Mouse (Mus musculus): Measurements from ENCODE around the gene Ptprr. TPM values are rescaled to one million over a fixed set of nuclear protein-coding genes. Genes with fewer than 3 reads are reported as not detected.

Ptprr gene
- polyA plus RNA-seq, 1 experiment: not detected

GRCm38 (mm10) chr10:116272156-116272555 is 254.1 kb downstream of the Ptprr start:
- Histone ChIP-seq H3K27ac (ENCODE audit: insufficient read depth, low read depth, low read length) (no peak overlapping the region), H3K4me3 (ENCODE audit: insufficient read depth, low read depth, low read length) (no peak overlapping the region), H3K4me1 (ENCODE audit: control insufficient read depth, insufficient read depth, low read length) (no peaks in the 10 kb centered on the region)
- 85% methylated on average over 3 of the region's 3 CpGs for WGBS
- TF ChIP-seq POLR2A (IDR thresholded peaks at IDR 0.05; ENCODE audit: insufficient read depth, low read depth, low read length) (no peak), CTCF (IDR thresholded peaks at IDR 0.05; ENCODE audit: insufficient read depth, low read depth, low read length) (no peak)

DNA sequence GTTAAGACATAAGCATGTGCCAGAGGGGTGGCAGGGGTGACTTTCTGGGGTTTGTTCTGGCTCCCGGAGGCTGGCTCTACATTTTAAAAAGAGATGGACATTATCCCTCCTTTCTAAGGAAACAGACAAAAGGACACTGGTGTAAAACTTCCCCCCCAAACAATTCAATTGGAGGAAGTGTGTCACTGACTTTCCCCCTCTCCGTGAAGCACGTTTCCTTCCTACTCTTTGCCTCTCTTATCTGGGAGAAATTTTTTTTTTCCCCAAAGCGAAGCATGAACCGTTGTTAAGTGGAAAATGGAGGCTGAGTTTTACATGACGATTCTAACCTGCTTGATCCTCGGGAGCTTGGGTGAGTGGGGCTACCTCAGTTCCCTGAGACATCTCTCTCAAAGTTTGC is 257.3 kb downstream of the Ptprr start, which contains the start of gene Ptprb:
Gene Ptprb (plus strand): TSS at position 244 of the 400 bp plus-strand sequence.
- H3K27ac ChIP-seq (ENCODE audit: insufficient read depth, low read depth, low read length): no peak within 1 kb of the TSS
- 80% methylated on average over 7 of the region's 7 CpGs for WGBS
- TF ChIP-seq CTCF (IDR thresholded peaks at IDR 0.05; ENCODE audit: insufficient read depth, low read depth, low read length) (no peak), POLR2A (IDR thresholded peaks at IDR 0.05; ENCODE audit: insufficient read depth, low read depth, low read length) (no peak)
- no peak within 1 kb of the TSS for H3K4me3 ChIP-seq (ENCODE audit: insufficient read depth, low read depth, low read length)
- no peaks in the 10 kb centered on the region for H3K4me1 ChIP-seq (ENCODE audit: control insufficient read depth, insufficient read depth, low read length)

DNA sequence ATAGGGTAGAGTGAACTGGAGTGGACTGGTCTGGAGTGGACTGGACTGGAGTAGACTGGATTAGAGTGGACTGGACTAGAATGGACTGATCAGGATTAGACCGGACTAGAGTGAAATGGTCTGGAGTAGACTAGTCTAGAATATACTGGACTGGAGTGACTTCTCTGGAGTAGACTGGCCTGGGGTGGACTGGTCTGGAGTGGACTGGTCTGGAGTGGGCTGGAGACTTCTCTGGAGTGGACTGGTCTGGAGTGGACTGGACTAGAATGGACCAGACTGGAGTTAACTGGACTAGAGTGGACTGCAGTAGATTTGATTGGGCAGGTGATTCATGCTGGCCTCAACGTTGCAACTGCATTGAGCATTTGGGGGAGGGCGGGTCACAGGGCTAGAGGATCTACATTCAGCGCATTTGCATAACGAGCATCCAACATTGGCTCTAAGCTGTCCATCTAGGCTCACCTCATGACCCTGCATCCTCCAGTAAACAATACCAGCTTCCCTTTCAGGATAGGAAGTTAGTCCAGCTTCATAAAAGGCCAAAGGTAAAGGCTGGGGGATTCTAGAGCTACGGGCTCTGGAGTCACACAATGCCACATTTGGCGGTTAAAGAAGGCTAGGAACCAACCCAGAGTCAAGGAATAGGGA is 268.8 kb downstream of the Ptprr start:
- Histone ChIP-seq H3K4me1 (ENCODE audit: control insufficient read depth, insufficient read depth, low read length) (peaks cover 4% of the 10 kb centered on the region; the same call in 1 of the 2 replicates), H3K27ac (ENCODE audit: insufficient read depth, low read depth, low read length) (no peak overlapping the region), H3K4me3 (ENCODE audit: insufficient read depth, low read depth, low read length) (no peak overlapping the region)
- TF ChIP-seq POLR2A (IDR thresholded peaks at IDR 0.05; ENCODE audit: insufficient read depth, low read depth, low read length) (no peak), CTCF (IDR thresholded peaks at IDR 0.05; ENCODE audit: insufficient read depth, low read depth, low read length) (no peak)
- WGBS: 85% methylated on average over 7 of the region's 7 CpGs

GRCm38 (mm10) chr10:116288130-116288529 is 270.1 kb downstream of the Ptprr start:
- Histone ChIP-seq H3K4me1 (ENCODE audit: control insufficient read depth, insufficient read depth, low read length) (peaks cover 4% of the 10 kb centered on the region; the same call in 1 of the 2 replicates), H3K27ac (ENCODE audit: insufficient read depth, low read depth, low read length) (no peak overlapping the region), H3K4me3 (ENCODE audit: insufficient read depth, low read depth, low read length) (no peak overlapping the region)
- no peak for TF ChIP-seq CTCF (IDR thresholded peaks at IDR 0.05; ENCODE audit: insufficient read depth, low read depth, low read length)
- WGBS: 85% methylated on average over 9 of the region's 9 CpGs

- Histone ChIP-seq H3K4me3 (ENCODE audit: insufficient read depth, low read depth, low read length) (no peak overlapping the region), H3K27ac (ENCODE audit: insufficient read depth, low read depth, low read length) (no peak overlapping the region), H3K4me1 (ENCODE audit: control insufficient read depth, insufficient read depth, low read length) (no peaks in the 10 kb centered on the region)
- TF ChIP-seq CTCF (IDR thresholded peaks at IDR 0.05; ENCODE audit: insufficient read depth, low read depth, low read length) (no peak), POLR2A (IDR thresholded peaks at IDR 0.05; ENCODE audit: insufficient read depth, low read depth, low read length) (no peak)
- WGBS: 86% methylated on average over 4 of the region's 4 CpGs
Measured at GRCm38 (mm10) chr10:116290483-116290882, 272.5 kb downstream of the Ptprr start.

- TF ChIP-seq CTCF (IDR thresholded peaks at IDR 0.05; ENCODE audit: insufficient read depth, low read depth, low read length) (no peak), POLR2A (IDR thresholded peaks at IDR 0.05; ENCODE audit: insufficient read depth, low read depth, low read length) (no peak)
- Histone ChIP-seq H3K4me3 (ENCODE audit: insufficient read depth, low read depth, low read length) (no peak overlapping the region), H3K27ac (ENCODE audit: insufficient read depth, low read depth, low read length) (no peak overlapping the region), H3K4me1 (ENCODE audit: control insufficient read depth, insufficient read depth, low read length) (no peaks in the 10 kb centered on the region)
- WGBS: 82% methylated on average over 8 of the region's 8 CpGs
Measured at GRCm38 (mm10) chr10:116291153-116291755, 273.2 kb downstream of the Ptprr start.

DNA sequence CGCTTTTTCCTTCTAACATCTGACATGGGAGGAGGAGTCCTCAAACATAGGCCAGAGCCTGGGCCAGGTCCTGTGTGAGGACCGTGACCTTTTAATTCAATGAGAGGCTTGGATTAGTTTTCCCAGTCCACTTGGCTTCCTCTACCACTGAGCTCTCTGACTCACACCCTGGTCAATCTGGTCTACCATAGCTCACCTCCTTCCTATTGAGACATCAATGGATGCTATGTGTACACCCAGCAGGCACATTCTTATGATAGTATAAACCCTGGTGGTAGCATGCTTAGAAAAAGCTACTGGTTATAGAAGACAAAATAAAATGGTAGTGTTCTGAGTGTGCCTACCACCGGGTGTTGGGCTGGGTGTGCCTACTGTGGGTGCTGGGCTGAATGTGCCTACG is 278.4 kb downstream of the Ptprr start:
- Histone ChIP-seq H3K4me3 (ENCODE audit: insufficient read depth, low read depth, low read length) (no peak overlapping the region), H3K4me1 (ENCODE audit: control insufficient read depth, insufficient read depth, low read length) (peaks cover 3% of the 10 kb centered on the region), H3K27ac (ENCODE audit: insufficient read depth, low read depth, low read length) (no peak overlapping the region)
- TF ChIP-seq POLR2A (IDR thresholded peaks at IDR 0.05; ENCODE audit: insufficient read depth, low read depth, low read length) (no peak), CTCF (IDR thresholded peaks at IDR 0.05; ENCODE audit: insufficient read depth, low read depth, low read length) (no peak)
- WGBS: 84% methylated on average over 4 of the region's 4 CpGs

- peaks cover 5% of the 10 kb centered on the region for H3K4me1 ChIP-seq (ENCODE audit: control insufficient read depth, insufficient read depth, low read length)
- no peak overlapping the region for H3K4me3 ChIP-seq (ENCODE audit: insufficient read depth, low read depth, low read length)
- WGBS: 84% methylated on average over 12 of the region's 12 CpGs
- H3K27ac ChIP-seq (ENCODE audit: insufficient read depth, low read depth, low read length): no peak overlapping the region
- TF ChIP-seq POLR2A (IDR thresholded peaks at IDR 0.05; ENCODE audit: insufficient read depth, low read depth, low read length) (no peak), CTCF (IDR thresholded peaks at IDR 0.05; ENCODE audit: insufficient read depth, low read depth, low read length) (no peak)
Measured at GRCm38 (mm10) chr10:116297854-116298253, 279.8 kb downstream of the Ptprr start.

- TF ChIP-seq POLR2A (IDR thresholded peaks at IDR 0.05; ENCODE audit: insufficient read depth, low read depth, low read length) (no peak), CTCF (IDR thresholded peaks at IDR 0.05; ENCODE audit: insufficient read depth, low read depth, low read length) (no peak)
- H3K4me3 ChIP-seq (ENCODE audit: insufficient read depth, low read depth, low read length): no peak overlapping the region
- 45% methylated on average over 7 of the region's 7 CpGs for WGBS
- no peak overlapping the region for H3K27ac ChIP-seq (ENCODE audit: insufficient read depth, low read depth, low read length)
- H3K4me1 ChIP-seq (ENCODE audit: control insufficient read depth, insufficient read depth, low read length): peaks cover 5% of the 10 kb centered on the region
Measured at GRCm38 (mm10) chr10:116300824-116301223, 282.8 kb downstream of the Ptprr start.
